Mouse (Mus musculus): ENCODE data around the gene Atp2c2.

Atp2c2 gene

GRCm38 (mm10) chr8:119699549-119700134, at the start of gene Atp2c2:
TSS of gene Atp2c2 (plus strand) at chr8:119700009.
- no peak for DNase-seq

DNA sequence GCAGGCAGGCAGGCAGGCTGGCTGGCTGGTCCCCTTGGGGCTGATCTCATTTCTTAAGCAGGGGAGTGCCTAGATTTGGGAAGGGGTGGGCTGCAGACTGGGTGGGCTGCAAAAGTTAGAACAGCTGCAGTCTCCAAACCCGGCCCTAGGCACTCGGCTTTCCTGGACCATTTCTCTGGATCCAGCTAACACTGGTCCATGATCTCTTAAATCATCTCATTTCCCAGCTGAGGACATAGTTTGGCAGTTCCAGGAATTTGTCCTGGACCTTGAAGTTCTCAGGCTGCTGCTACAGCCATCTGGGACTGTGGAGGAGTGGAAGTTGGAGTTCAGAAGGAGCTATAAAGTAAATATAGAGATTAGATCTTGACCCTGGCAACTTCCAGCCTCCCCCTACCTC, 48.5 kb upstream of the Atp2c2 start:
- DNase-seq = no peak

- DNase-seq = no peak
Measured at GRCm38 (mm10) chr8:119656709-119657464, 42.9 kb upstream of the Atp2c2 start.

DNA sequence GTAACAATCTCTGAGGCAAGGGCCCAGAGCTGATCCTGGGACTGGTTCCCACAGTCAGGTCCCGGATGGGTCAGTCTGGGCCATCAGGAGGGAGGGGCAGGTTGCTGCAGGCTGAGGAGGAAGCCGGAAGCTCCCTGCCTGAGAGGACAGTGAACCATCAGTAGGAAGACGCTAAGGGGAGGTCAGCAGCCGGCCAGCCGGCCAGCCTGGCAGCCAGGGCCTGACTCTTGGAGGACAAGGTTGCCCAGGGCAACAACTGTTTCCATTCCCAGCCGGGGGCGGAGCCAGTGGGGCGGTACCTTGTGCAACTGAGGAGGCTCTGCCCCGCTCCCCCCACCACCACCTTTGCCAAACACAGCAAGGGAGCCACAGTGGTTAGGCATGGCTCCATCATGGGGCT, 38.7 kb upstream of the Atp2c2 start:
- no peak for DNase-seq

DNA sequence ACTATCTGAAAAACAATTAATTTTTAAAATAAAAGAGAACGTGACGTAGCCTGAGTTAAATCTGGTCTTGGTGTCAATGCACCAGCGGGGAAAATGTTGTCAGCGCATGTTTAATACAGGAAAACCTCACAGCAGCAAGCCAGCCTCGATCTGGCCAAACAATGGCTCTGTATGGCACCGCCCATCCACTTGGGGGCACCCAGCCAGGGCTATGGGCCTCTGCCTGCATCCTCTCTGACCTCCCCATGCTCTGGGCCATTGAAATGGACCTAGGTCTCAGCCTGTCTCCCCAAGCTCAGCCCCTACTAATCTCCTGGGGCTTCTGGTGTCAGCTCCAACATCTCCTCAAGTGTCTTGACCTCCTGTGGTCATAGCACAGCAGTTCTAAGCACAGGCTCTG, 37.9 kb upstream of the Atp2c2 start:
- no peak for DNase-seq

DNA sequence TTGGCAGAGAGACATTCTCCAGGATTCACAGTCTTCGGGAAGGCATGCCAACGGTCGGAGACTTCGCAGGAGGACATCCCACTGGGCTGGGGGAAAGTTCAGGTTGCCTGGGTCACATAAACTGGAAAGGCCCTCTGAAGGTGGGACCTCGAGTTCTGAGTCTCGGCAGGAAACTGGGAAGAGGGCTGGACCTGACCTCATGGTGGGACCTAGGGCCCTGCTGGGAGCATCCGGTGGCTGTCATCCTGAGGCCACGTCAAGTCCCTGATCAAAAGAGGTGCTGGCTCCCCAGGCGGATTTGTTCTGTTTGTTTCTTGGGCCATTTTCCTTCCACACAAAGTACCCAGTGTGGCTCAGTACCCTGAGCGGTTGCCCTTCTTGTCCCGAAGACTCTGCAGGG, 36.4 kb upstream of the Atp2c2 start:
- no peak for DNase-seq

DNA sequence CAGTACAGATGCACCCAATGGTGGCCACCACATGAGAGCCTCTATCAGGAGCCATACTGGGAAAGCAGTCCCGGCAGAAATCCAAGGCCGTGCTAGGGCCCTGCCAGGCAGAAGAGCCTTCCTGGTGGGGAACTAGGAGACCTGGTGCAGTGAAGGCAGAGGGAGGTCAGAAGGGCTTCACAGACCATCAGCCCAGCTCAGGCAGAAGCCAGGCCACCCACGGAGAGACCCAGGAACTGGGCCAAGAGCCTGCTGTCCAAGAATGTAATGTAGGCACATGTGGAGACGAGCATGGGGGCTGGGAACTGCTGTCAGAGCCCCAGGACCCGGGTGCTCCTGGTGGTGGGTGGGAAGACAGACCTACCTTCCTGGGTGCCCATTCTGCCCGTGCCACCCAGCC, 34.5 kb upstream of the Atp2c2 start:
- DNase-seq = no peak

GRCm38 (mm10) chr8:119666219-119666951, 33.4 kb upstream of the Atp2c2 start, which contains the start of gene Wfdc1:
TSS of gene Wfdc1 (plus strand) at chr8:119666365.
- DNase-seq = no peak

DNA sequence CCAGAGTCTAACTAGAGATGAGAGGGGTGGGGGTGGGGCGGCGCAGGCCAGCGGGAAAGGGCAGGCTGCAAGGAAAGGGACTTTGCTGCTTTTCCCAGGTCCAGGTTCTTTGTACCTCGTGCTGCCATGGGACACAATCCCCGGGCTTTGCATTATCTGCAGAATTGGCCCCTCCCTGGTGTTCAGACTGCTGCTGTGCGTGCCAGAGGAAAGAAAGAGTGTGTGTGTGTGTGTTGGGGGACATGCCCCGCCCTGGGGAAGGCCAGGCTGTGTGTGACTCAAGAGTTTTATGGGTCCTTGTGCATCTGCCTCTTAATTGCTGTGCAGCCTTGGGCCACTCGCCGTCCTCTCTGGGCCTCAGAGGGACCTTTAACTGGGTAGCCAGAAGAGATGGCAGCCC, 31.4 kb upstream of the Atp2c2 start:
- no peak for DNase-seq

- DNase-seq = no peak
Measured at GRCm38 (mm10) chr8:119669284-119669683, 30.5 kb upstream of the Atp2c2 start.

GRCm38 (mm10) chr8:119670419-119671091, 29.3 kb upstream of the Atp2c2 start:
- no peak for DNase-seq

GRCm38 (mm10) chr8:119673976-119674555, 25.7 kb upstream of the Atp2c2 start:
- DNase-seq = no peak

DNA sequence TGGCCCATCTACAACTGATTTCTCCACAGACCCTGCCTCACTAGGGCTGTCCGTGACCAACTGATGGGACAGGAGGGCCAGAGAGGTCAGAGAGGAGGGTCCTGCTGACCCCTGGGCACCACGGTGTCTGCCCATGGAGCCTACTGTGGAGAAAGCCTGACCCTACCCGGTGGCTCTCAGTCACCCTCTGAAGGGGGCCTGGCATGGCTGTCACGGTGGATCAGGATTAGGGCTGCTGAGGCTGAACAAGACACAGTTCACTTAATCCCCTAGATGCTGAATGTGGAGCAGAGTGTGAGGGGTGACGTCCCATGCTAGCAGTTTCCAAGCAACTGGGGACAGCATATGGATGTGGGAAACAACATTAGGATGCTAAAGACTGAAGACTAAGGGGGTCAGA, 24.4 kb upstream of the Atp2c2 start:
- DNase-seq = no peak

DNA sequence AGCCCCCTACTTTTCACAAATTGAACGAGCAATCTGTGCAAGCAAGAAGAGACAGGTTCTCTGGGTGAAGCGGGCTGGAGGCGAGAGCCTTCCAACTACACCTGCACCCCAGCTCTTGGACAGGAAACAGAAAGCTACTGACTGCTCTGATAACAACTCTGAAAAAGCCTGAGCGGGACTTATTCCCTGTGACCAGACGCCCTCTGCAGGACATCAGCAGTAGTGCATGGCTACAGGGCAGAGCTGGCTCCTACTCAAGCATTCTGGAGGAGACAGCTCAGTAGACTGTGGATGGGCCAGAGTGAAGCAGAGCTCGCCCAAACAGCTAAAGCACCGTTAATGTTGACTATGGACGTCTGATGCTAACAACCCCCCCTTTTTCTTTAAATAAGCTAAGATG, 23.4 kb upstream of the Atp2c2 start:
- DNase-seq = peak; percentile 88

DNA sequence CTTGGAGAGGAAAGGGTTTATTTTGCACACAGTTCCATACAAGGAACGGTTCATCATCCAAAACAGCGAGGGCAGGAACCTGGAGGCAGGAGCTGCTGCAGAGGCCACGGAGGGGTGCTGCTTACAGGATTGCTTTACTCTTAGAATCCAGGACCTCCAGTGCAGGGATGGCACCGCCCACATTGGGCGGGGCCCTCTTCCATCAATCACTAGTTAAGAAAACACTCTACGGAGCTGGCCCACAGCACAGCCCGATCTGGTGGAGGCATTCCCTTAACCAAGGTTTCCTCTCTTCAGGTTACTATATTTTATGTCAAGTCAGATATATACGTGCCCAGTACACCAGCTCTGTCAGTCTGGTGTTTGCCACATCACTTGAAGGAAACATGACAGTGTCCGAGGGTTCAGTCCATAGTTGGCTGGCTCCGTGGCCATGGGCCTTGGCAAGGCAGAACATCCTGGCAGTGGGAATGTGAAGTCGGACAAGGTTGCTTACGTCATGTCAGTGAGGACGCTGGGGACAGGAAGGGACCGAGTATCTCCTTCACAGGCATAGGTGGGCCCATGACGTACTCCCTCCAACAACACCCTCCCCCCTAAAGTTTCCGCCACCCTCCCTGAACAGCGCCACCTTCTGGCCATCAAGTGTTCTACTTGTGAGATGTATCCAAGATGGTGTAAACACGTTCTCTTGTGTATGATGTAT, 21.5 kb upstream of the Atp2c2 start:
- DNase-seq = no peak

GRCm38 (mm10) chr8:119679184-119679583, 20.6 kb upstream of the Atp2c2 start:
- no peak for DNase-seq

DNA sequence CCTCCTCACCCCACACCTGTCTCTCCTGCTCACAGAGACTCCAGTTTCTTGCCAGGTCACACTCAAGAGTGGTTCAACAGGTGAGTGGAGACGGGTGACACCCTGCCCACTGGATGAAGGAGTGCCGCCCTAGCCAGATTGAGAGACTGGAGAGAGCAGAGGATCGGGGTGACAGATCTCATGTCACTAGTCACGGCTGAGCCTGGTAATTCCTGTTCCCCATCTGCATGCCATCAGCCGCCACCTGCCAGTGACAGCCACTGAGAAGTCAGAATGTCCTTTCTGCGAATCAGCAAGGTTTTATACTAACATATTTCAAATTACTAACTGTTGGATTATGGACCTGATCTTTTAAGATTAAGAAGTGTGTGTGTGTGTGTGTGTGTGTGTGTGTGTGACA, 9.2 kb upstream of the Atp2c2 start:
- DNase-seq = no peak

GRCm38 (mm10) chr8:119691989-119692388, 7.8 kb upstream of the Atp2c2 start:
- DNase-seq = no peak

DNA sequence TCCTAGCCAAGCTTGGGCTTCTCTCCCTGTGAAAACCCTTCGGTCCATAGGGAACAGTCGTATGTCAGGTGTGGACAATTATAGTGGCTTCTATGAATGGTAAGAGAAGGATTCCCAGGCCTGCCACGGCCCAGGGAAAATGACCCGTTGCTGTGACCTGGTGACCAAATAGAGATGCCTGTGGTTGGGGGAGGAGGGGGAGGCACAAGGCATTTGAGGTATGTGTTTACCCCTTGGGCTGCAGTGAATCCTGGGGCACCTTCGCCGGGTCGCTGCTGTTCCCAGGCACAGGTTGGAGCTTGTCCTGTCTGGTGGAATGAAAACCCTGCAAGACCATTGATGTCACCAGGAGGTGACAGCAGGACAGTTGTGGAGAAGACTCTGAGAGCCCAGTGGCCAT, 5.1 kb upstream of the Atp2c2 start:
- DNase-seq = no peak

GRCm38 (mm10) chr8:119697163-119697562, 2.6 kb upstream of the Atp2c2 start:
- DNase-seq = no peak

- no peak for DNase-seq
Measured at GRCm38 (mm10) chr8:119698960-119699359, 849 bp upstream of the Atp2c2 start.

DNA sequence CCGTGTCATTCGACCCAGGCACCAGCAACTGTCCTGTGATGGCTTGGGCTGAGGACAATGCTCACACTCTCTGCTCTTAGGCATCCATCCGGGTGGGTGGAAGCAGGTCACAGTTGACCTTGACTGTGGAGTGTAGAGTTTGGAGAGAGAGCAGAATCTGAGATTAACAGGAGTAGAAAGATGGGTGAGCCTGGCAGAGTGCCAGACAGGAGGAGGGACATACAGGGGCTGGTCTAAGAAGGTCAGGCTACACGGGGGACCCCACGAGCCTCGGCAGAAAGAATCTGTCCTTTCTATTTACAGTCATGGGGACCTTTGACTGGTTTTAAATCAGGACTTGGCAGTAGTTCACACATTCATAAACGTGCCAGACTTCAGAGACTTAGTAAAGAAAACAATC, 3.2 kb downstream of the Atp2c2 start:
- DNase-seq = no peak

Data from right cerebral cortex, adult 18-20 months (tissue).